Mouse (Mus musculus) midbrain, embryonic 12.5 days (tissue): ENCODE results near the gene Mfn2. TPM values are rescaled to one million over a fixed set of nuclear protein-coding genes. Genes with fewer than 3 reads are reported as not detected.

Experiments
- ATAC-seq: fragments of 200-750 bp; cut with Nextera tagmentation; 2 replicates; pipeline ENCODE4 v1.8.0; 2017; ENCODE audit warnings: low read depth, moderate TSS enrichment, moderate library complexity; ENCODE audit not compliant: low FRiP score
- H3K27ac ChIP-seq: fragments of 300-500 bp; sonication (generic); replicated peaks from 2 replicates; pipeline ENCODE4 v1.5.1; 2016; ENCODE audit warnings: mild to moderate bottlenecking
- H3K27me3 ChIP-seq: fragments of 300-500 bp; sonication (generic); 2 replicates; pipeline ENCODE4 v1.6.1; 2016; ENCODE audit warnings: mild to moderate bottlenecking
- H3K36me3 ChIP-seq: fragments of 300-500 bp; sonication (generic); 2 replicates; pipeline ENCODE4 v1.6.1; 2016
- H3K4me1 ChIP-seq: fragments of 300-500 bp; sonication (generic); 2 replicates; pipeline ENCODE4 v1.6.1; 2016
- H3K4me2 ChIP-seq: fragments of 300-500 bp; sonication (generic); replicated peaks from 2 replicates; pipeline ENCODE4 v1.6.1; 2016; ENCODE audit warnings: mild to moderate bottlenecking, moderate library complexity
- H3K4me3 ChIP-seq: fragments of 300-500 bp; sonication (generic); 2 replicates; pipeline ENCODE4 v1.5.1; 2016; ENCODE audit warnings: mild to moderate bottlenecking
- H3K9ac ChIP-seq: fragments of 300-500 bp; sonication (generic); replicated peaks from 2 replicates; pipeline ENCODE4 v1.6.1; 2016; ENCODE audit warnings: mild to moderate bottlenecking, moderate library complexity
- H3K9me3 ChIP-seq: fragments of 300-500 bp; sonication (generic); 2 replicates; pipeline ENCODE4 v1.6.1; 2016; ENCODE audit warnings: mild to moderate bottlenecking
- WGBS: fragments of 180-500 bp; shearing (Covaris S2); methylation state at CpG from one replicate; pipeline ENCODE4 v1.1.7; 2016; 5-methylcytosine and 5-hydroxymethylcytosine counted together
- polyA plus RNA-seq: library from polyadenylated mRNA; unstranded; fragments of >200 nt; fragmentation: Nextera tagmentation; extraction: Ambion mirVana; gene quantifications from 2 replicates; pipeline ENCODE4 v1.2.1, GENCODE M21; 2016

The Mfn2 gene
- polyA plus RNA-seq, 1 experiment from 2014 or later, result 65.4 TPM

GRCm38 (mm10) chr4:147906230-147906629 lies 1.7 kb upstream of the Mfn2 start:
- Histone ChIP-seq H3K4me1 (peaks cover 14% of the 10 kb centered on the region), H3K27ac (no peak overlapping the region), H3K4me2 (no peak overlapping the region), H3K36me3 (0 out of 2 replicates have a peak, but pooled peaks cover 12% of the 10 kb centered on the region), H3K27me3 (0 out of 2 replicates have a peak, but pooled peaks cover 6% of the 10 kb centered on the region), H3K4me3 (no peak overlapping the region), H3K9ac (no peak overlapping the region), H3K9me3 (no peaks in the 10 kb centered on the region)
- 78% methylated on average over 5 of the region's 5 CpGs for WGBS
- ATAC-seq, result no peak

DNA sequence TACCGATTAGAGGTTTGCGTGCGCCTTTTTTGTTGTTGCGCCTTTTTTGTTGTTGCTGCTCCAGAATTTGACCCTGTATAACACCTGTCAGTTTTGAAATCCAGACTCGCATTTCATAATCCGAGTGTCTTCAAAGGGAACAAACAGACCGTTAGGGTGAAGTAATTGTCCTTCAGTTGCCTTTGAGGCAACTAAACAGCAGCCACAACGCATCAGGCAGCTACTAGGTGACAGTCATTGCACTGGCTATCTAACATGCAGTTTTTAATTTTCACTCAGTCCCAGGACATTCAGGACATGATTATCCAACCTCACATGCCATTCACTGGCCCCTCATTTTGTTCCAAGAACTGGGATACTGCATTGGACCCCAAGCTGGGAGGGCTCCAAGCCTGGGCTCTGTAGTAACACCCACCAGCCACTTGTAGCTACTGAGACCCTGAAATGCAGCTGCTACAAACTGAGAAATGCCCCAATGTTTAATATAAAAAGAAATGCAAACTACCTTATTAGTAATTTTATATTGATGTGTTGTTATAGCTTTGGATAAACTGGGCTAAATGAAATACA lies 671 bp upstream of the Mfn2 start:
- peak; percentile 28; the same call in 1 of the 2 replicates for ATAC-seq
- H3K27ac ChIP-seq, result no peak overlapping the region; the same call in 1 of the 2 replicates

DNA sequence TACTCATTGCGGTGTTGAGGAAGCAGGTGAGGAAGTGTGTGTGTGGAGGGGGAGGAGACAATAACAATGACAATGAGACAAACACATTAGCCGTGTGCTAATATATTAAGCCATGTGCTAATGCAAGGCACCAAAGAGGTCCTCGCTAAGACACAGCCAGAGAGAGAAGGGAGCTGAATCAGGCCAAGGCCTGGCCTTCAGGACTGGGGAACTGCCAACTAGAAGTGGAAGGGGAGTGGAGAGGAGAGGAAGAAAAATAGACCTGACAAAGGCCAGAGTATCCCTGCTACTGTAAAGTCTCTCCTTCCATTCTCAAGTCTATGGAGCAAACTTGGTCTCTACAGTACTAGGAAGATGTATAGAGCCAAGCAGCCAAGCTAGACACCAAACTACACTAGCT lies 903 bp downstream of the Mfn2 start:
- Histone ChIP-seq H3K4me2 (peak overlapping the region; percentile 61), H3K9me3 (no peaks in the 10 kb centered on the region), H3K9ac (peak overlapping the region; percentile 78), H3K4me1 (peaks cover 14% of the 10 kb centered on the region), H3K4me3 (peak overlapping the region; percentile 93), H3K36me3 (peaks cover 38% of the 10 kb centered on the region), H3K27ac (no peak overlapping the region), H3K27me3 (0 out of 2 replicates have a peak, but pooled peaks cover 6% of the 10 kb centered on the region)
- no peak for ATAC-seq
- 79% methylated on average over 3 of the region's 3 CpGs for WGBS

More for the DNA sequence above, 671 bp upstream of the Mfn2 start:
- Histone ChIP-seq H3K4me3 (peak overlapping the region; percentile 93), H3K4me2 (peak overlapping the region; percentile 58), H3K9me3 (no peaks in the 10 kb centered on the region), H3K9ac (peak overlapping the region; percentile 78), H3K4me1 (peaks cover 14% of the 10 kb centered on the region), H3K27me3 (0 out of 2 replicates have a peak, but pooled peaks cover 6% of the 10 kb centered on the region), H3K36me3 (peaks cover 22% of the 10 kb centered on the region)
- WGBS, result 2% methylated on average over 8 of the region's 8 CpGs

GRCm38 (mm10) chr4:147902906-147903500 lies 1.5 kb downstream of the Mfn2 start:
- Histone ChIP-seq H3K4me1 (peaks cover 14% of the 10 kb centered on the region), H3K9me3 (no peaks in the 10 kb centered on the region), H3K27me3 (0 out of 2 replicates have a peak, but pooled peaks cover 6% of the 10 kb centered on the region), H3K9ac (no peak overlapping the region), H3K4me2 (no peak overlapping the region), H3K36me3 (peaks cover 43% of the 10 kb centered on the region), H3K4me3 (no peak overlapping the region), H3K27ac (no peak overlapping the region)
- ATAC-seq, result no peak
- 93% methylated on average over 12 of the region's 12 CpGs for WGBS

- 88% methylated on average over 7 of the region's 7 CpGs for WGBS
- peaks cover 69% of the 10 kb centered on the region for H3K36me3 ChIP-seq
Measured at GRCm38 (mm10) chr4:147900452-147900851, 4.1 kb downstream of the Mfn2 start.

GRCm38 (mm10) chr4:147897348-147897747 lies 7.2 kb downstream of the Mfn2 start:
- peaks cover 96% of the 10 kb centered on the region for H3K36me3 ChIP-seq
- ATAC-seq, result no peak
- 87% methylated on average over 3 of the region's 3 CpGs for WGBS

More at GRCm38 (mm10) chr4:147900452-147900851, 4.1 kb downstream of the Mfn2 start:
- H3K27ac ChIP-seq, result no peak overlapping the region
- H3K9me3 ChIP-seq, result no peaks in the 10 kb centered on the region
- no peak overlapping the region for H3K9ac ChIP-seq
- no peak overlapping the region for H3K4me3 ChIP-seq
- peaks cover 14% of the 10 kb centered on the region for H3K4me1 ChIP-seq
- no peak overlapping the region for H3K4me2 ChIP-seq
- H3K27me3 ChIP-seq, result no peaks in the 10 kb centered on the region
- ATAC-seq, result no peak

GRCm38 (mm10) chr4:147896411-147896810 lies 8.1 kb downstream of the Mfn2 start:
- H3K9ac ChIP-seq, result no peak overlapping the region
- no peaks in the 10 kb centered on the region for H3K9me3 ChIP-seq
- no peak overlapping the region for H3K27ac ChIP-seq
- no peak overlapping the region for H3K4me2 ChIP-seq
- no peak for ATAC-seq
- 72% methylated on average over 1 of the region's 1 CpGs for WGBS
- no peaks in the 10 kb centered on the region for H3K27me3 ChIP-seq
- H3K4me3 ChIP-seq, result no peak overlapping the region
- H3K4me1 ChIP-seq, result no peaks in the 10 kb centered on the region
- H3K36me3 ChIP-seq, result peaks cover 97% of the 10 kb centered on the region

More at GRCm38 (mm10) chr4:147897348-147897747, 7.2 kb downstream of the Mfn2 start:
- no peaks in the 10 kb centered on the region for H3K27me3 ChIP-seq
- no peak overlapping the region for H3K9ac ChIP-seq
- H3K9me3 ChIP-seq, result no peaks in the 10 kb centered on the region
- no peak overlapping the region for H3K4me2 ChIP-seq
- no peaks in the 10 kb centered on the region for H3K4me1 ChIP-seq
- H3K27ac ChIP-seq, result no peak overlapping the region
- no peak overlapping the region for H3K4me3 ChIP-seq

- Histone ChIP-seq H3K4me1 (no peaks in the 10 kb centered on the region), H3K27ac (no peak overlapping the region), H3K27me3 (no peaks in the 10 kb centered on the region), H3K4me2 (no peak overlapping the region), H3K4me3 (no peak overlapping the region), H3K9ac (no peak overlapping the region), H3K36me3 (peaks cover 98% of the 10 kb centered on the region), H3K9me3 (no peaks in the 10 kb centered on the region)
- ATAC-seq, result no peak
- 93% methylated on average over 4 of the region's 4 CpGs for WGBS
Measured at GRCm38 (mm10) chr4:147895815-147896330, 8.6 kb downstream of the Mfn2 start.

DNA sequence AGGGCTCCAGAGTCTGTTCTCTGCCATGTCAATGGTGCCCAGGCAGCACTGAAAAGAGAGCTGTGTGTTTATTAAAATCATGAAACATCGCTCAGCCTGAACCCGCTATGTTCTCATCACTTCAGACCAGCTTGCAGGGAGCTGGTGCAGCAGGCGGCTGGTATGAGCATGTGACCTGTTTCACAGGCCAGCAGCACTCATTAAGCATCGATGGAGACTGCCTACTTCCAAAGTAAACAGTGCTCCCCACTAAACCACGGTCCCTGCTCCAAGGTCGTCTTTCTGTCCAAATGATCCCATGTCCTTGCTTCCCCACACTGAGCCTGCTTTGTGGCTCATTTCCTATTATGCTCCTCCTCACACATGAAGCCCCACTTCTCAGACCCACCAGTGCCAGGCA lies 14.2 kb downstream of the Mfn2 start:
- Histone ChIP-seq H3K36me3 (peaks cover 95% of the 10 kb centered on the region), H3K27me3 (no peaks in the 10 kb centered on the region), H3K4me1 (no peaks in the 10 kb centered on the region), H3K4me3 (no peak overlapping the region), H3K27ac (no peak overlapping the region), H3K9me3 (no peaks in the 10 kb centered on the region), H3K4me2 (no peak overlapping the region), H3K9ac (no peak overlapping the region)
- WGBS, result 92% methylated on average over 6 of the region's 6 CpGs
- ATAC-seq, result no peak

DNA sequence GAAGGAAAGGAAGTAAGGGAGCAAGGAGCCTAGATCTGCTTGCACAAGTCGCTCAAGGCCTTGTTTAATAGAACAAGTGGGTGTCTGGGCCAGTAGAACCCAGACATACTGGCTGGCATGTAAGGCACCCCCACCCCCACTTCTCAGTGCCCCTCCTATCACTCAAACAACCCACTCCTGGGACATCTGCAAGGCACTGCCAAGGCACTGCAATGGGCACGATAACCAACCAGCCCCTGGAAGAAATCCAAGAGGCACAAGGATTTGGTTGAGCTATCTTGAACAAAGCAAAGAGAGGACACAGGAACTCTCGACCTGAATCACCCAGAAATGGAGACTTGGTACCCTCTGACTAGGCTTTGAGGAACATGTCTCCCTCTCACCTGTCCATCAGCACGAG lies 16.3 kb downstream of the Mfn2 start:
- Histone ChIP-seq H3K36me3 (peaks cover 93% of the 10 kb centered on the region), H3K9ac (no peak overlapping the region), H3K27ac (no peak overlapping the region), H3K4me3 (no peak overlapping the region), H3K4me2 (no peak overlapping the region), H3K9me3 (no peaks in the 10 kb centered on the region), H3K4me1 (no peaks in the 10 kb centered on the region), H3K27me3 (no peaks in the 10 kb centered on the region)
- ATAC-seq, result no peak
- 93% methylated on average over 4 of the region's 4 CpGs for WGBS

DNA sequence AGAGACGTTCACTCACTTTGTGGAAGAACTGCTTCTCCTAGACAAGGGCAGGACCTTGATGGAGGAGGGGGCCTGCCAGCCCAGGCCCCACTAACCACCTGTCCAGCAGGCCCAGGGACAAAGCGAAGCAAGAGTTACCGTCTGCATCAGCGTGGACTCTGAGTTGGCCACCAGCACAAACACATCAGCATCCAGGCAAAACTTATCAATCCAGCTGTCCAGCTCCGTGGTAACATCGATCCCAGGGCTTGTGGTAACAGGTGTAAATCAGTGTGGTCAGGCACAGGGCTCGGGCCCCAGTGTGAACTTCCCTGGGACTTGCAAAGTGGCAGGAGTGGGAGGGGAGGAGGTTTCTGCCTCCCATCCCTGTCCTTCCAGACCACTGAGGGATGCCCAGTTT lies 17.2 kb downstream of the Mfn2 start:
- ATAC-seq, result no peak
- H3K4me2 ChIP-seq, result no peak overlapping the region
- WGBS, result 92% methylated on average over 7 of the region's 7 CpGs

DNA sequence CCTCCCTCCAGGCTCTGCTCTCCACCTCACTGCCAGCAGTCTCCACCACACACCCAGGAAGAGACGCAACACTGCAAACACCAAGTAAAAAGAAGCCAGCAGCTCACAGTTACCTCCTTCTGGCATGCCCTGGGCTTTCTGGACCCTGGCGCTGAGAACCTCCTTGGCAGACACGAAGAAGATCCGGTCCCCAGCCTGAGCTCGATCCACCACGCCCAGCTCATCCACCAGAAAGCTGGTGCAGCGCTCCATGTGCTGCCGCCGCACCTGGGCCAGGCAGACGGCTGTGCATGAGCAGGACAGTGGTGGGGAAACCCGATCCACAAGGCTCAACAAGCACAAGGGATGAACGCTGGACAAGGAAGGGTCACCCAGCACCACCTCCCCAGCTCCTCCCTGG lies 18.3 kb downstream of the Mfn2 start:
- Histone ChIP-seq H3K9ac (no peak overlapping the region), H3K27me3 (no peaks in the 10 kb centered on the region), H3K9me3 (no peaks in the 10 kb centered on the region), H3K4me1 (no peaks in the 10 kb centered on the region), H3K4me3 (no peak overlapping the region), H3K27ac (no peak overlapping the region), H3K36me3 (peaks cover 94% of the 10 kb centered on the region), H3K4me2 (no peak overlapping the region)
- no peak for ATAC-seq
- WGBS, result 93% methylated on average over 12 of the region's 12 CpGs

More for the DNA sequence above, 17.2 kb downstream of the Mfn2 start:
- Histone ChIP-seq H3K9me3 (no peaks in the 10 kb centered on the region), H3K36me3 (peaks cover 93% of the 10 kb centered on the region), H3K9ac (no peak overlapping the region), H3K4me3 (no peak overlapping the region), H3K4me1 (no peaks in the 10 kb centered on the region), H3K27me3 (no peaks in the 10 kb centered on the region), H3K27ac (no peak overlapping the region)
